Mouse (Mus musculus) hindbrain, embryonic 16.5 days (tissue): ENCODE measurements at regions not wholly inside any gene's neighbourhood (a gene's known extent, or its start where the extent isn't known, plus 50 kb on each side); places are given as distances from the start of the nearest gene placed in this dataset.

ENCODE experiments used
- ATAC-seq: fragments of 200-750 bp; cut with Nextera tagmentation; 2 replicates; pipeline ENCODE4 v1.8.0; 2017; ENCODE audit warnings: moderate TSS enrichment, moderate library complexity
- H3K27ac ChIP-seq: fragments of 300-500 bp; sonication (generic); 2 replicates; pipeline ENCODE4 v1.5.1; 2014; ENCODE audit warnings: low read depth, mild to moderate bottlenecking, control low read depth, low read length, moderate library complexity
- H3K27me3 ChIP-seq: fragments of 300-500 bp; sonication (generic); replicated peaks from 2 replicates; pipeline ENCODE4 v1.6.1; 2014; ENCODE audit warnings: low read length; ENCODE audit not compliant: control insufficient read depth, insufficient read depth
- H3K36me3 ChIP-seq: fragments of 300-500 bp; sonication (generic); 2 replicates; pipeline ENCODE4 v1.6.1; 2014; ENCODE audit warnings: mild to moderate bottlenecking, low read length, moderate library complexity, mixed read lengths; ENCODE audit not compliant: control insufficient read depth, insufficient read depth
- H3K4me1 ChIP-seq: fragments of 300-500 bp; sonication (generic); 2 replicates; pipeline ENCODE4 v1.6.1; 2014; ENCODE audit warnings: low read depth, low read length; ENCODE audit not compliant: control insufficient read depth, insufficient read depth
- H3K4me2 ChIP-seq: fragments of 300-500 bp; sonication (generic); 2 replicates; pipeline ENCODE4 v1.6.1; 2014; ENCODE audit warnings: mild to moderate bottlenecking, low read length, control low read depth, moderate library complexity
- H3K4me3 ChIP-seq: fragments of 300-500 bp; sonication (generic); 2 replicates; pipeline ENCODE4 v1.5.1; 2014; ENCODE audit warnings: mild to moderate bottlenecking, low read length, control low read depth, moderate library complexity
- H3K9ac ChIP-seq: fragments of 300-500 bp; sonication (generic); 2 replicates; pipeline ENCODE4 v1.6.1; 2014; ENCODE audit warnings: low read depth, mild to moderate bottlenecking, control low read depth, low read length, moderate library complexity
- H3K9me3 ChIP-seq: fragments of 300-500 bp; sonication (generic); 2 replicates; pipeline ENCODE4 v1.6.1; 2014; ENCODE audit warnings: mild to moderate bottlenecking, low read length, moderate library complexity; ENCODE audit not compliant: control insufficient read depth
- WGBS: fragments of 180-500 bp; shearing (Covaris S2); extraction: QIAGEN DNeasy Blood & Tissue Kit; methylation state at CpG from one replicate; pipeline ENCODE4 v1.1.7; 2014; 5-methylcytosine and 5-hydroxymethylcytosine counted together

- ATAC-seq: no peak
- Histone ChIP-seq H3K4me3 (no peak overlapping the region), H3K27me3 (no peaks in the 10 kb centered on the region), H3K9me3 (no peaks in the 10 kb centered on the region), H3K4me1 (no peaks in the 10 kb centered on the region), H3K4me2 (no peak overlapping the region), H3K27ac (no peak overlapping the region), H3K9ac (no peak overlapping the region), H3K36me3 (no peaks in the 10 kb centered on the region)
- 49% methylated on average over 2 of the region's 2 CpGs for WGBS
Observed at GRCm38 (mm10) chr10:103832063-103832462, 310.7 kb upstream of the Gm21293 start.

- Histone ChIP-seq H3K27me3 (no peaks in the 10 kb centered on the region), H3K4me1 (no peaks in the 10 kb centered on the region), H3K9me3 (no peaks in the 10 kb centered on the region), H3K4me3 (no peak overlapping the region), H3K4me2 (no peak overlapping the region), H3K9ac (no peak overlapping the region), H3K27ac (no peak overlapping the region), H3K36me3 (no peaks in the 10 kb centered on the region)
- no peak for ATAC-seq
- WGBS: 56% methylated on average over 1 of the region's 1 CpGs
Observed at GRCm38 (mm10) chr10:103855211-103855610, 287.6 kb upstream of the Gm21293 start.

- Histone ChIP-seq H3K4me2 (no peak overlapping the region), H3K4me1 (no peaks in the 10 kb centered on the region), H3K36me3 (no peaks in the 10 kb centered on the region), H3K9me3 (no peaks in the 10 kb centered on the region), H3K9ac (no peak overlapping the region), H3K4me3 (no peak overlapping the region), H3K27me3 (no peaks in the 10 kb centered on the region), H3K27ac (no peak overlapping the region)
- ATAC-seq: no peak
- 80% methylated on average over 1 of the region's 1 CpGs for WGBS
Observed at GRCm38 (mm10) chr10:103860890-103861289, 281.9 kb upstream of the Gm21293 start.

GRCm38 (mm10) chr10:103862120-103862519 is 280.7 kb upstream of the Gm21293 start:
- Histone ChIP-seq H3K9ac (no peak overlapping the region), H3K4me2 (no peak overlapping the region), H3K27me3 (no peaks in the 10 kb centered on the region), H3K9me3 (no peaks in the 10 kb centered on the region), H3K27ac (no peak overlapping the region), H3K4me3 (no peak overlapping the region), H3K4me1 (no peaks in the 10 kb centered on the region), H3K36me3 (no peaks in the 10 kb centered on the region)
- ATAC-seq: no peak
- 85% methylated on average over 2 of the region's 2 CpGs for WGBS

GRCm38 (mm10) chr10:103863909-103864308 is 278.9 kb upstream of the Gm21293 start:
- Histone ChIP-seq H3K36me3 (no peaks in the 10 kb centered on the region), H3K4me3 (no peak overlapping the region), H3K9ac (no peak overlapping the region), H3K27ac (no peak overlapping the region), H3K4me1 (no peaks in the 10 kb centered on the region), H3K27me3 (no peaks in the 10 kb centered on the region), H3K9me3 (no peaks in the 10 kb centered on the region), H3K4me2 (no peak overlapping the region)
- 71% methylated on average over 3 of the region's 3 CpGs for WGBS
- ATAC-seq: no peak

GRCm38 (mm10) chr10:103910098-103910497 is 232.7 kb upstream of the Gm21293 start:
- 79% methylated on average over 2 of the region's 2 CpGs for WGBS

GRCm38 (mm10) chr10:103958183-103958582 is 184.6 kb upstream of the Gm21293 start:
- no peak overlapping the region for H3K4me2 ChIP-seq
- H3K9me3 ChIP-seq: no peaks in the 10 kb centered on the region
- no peaks in the 10 kb centered on the region for H3K27me3 ChIP-seq
- no peak overlapping the region for H3K4me3 ChIP-seq
- H3K4me1 ChIP-seq: no peaks in the 10 kb centered on the region
- H3K9ac ChIP-seq: no peak overlapping the region
- no peak for ATAC-seq
- WGBS: 78% methylated on average over 4 of the region's 4 CpGs
- no peaks in the 10 kb centered on the region for H3K36me3 ChIP-seq
- H3K27ac ChIP-seq: no peak overlapping the region

More at GRCm38 (mm10) chr10:103910098-103910497, 232.7 kb upstream of the Gm21293 start:
- Histone ChIP-seq H3K4me1 (no peaks in the 10 kb centered on the region), H3K27ac (no peak overlapping the region), H3K4me3 (no peak overlapping the region), H3K36me3 (no peaks in the 10 kb centered on the region), H3K9me3 (no peaks in the 10 kb centered on the region), H3K4me2 (no peak overlapping the region), H3K9ac (no peak overlapping the region), H3K27me3 (no peaks in the 10 kb centered on the region)
- ATAC-seq: no peak

- no peak for ATAC-seq
Observed at GRCm38 (mm10) chr10:103976059-103976458, 166.7 kb upstream of the Gm21293 start.

GRCm38 (mm10) chr10:103984287-103984956 is 158.4 kb upstream of the Gm21293 start:
- no peak overlapping the region for H3K27ac ChIP-seq
- no peak overlapping the region for H3K4me3 ChIP-seq
- no peak for ATAC-seq
- no peaks in the 10 kb centered on the region for H3K36me3 ChIP-seq
- H3K27me3 ChIP-seq: no peaks in the 10 kb centered on the region
- no peak overlapping the region for H3K9ac ChIP-seq
- H3K9me3 ChIP-seq: no peaks in the 10 kb centered on the region
- H3K4me1 ChIP-seq: no peaks in the 10 kb centered on the region
- WGBS: 74% methylated on average over 1 of the region's 1 CpGs
- H3K4me2 ChIP-seq: no peak overlapping the region

More at GRCm38 (mm10) chr10:103976059-103976458, 166.7 kb upstream of the Gm21293 start:
- Histone ChIP-seq H3K9ac (no peak overlapping the region), H3K36me3 (no peaks in the 10 kb centered on the region), H3K27ac (no peak overlapping the region), H3K4me2 (no peak overlapping the region), H3K27me3 (no peaks in the 10 kb centered on the region), H3K4me1 (no peaks in the 10 kb centered on the region), H3K9me3 (no peaks in the 10 kb centered on the region), H3K4me3 (no peak overlapping the region)
- WGBS: 85% methylated on average over 6 of the region's 6 CpGs
